Mouse (Mus musculus) MEL (cell line): Measurements from ENCODE around the gene Gramd4. TPM values are rescaled to one million over a fixed set of nuclear protein-coding genes. Genes with fewer than 3 reads are reported as not detected.

Experiments used
- DNase-seq: peaks from one replicate; pipeline ENCODE4 v3.0.0; 2011; ENCODE audit warnings: low read depth, low spot score
- H3K27ac ChIP-seq: 2 replicates; pipeline ENCODE4 v1.5.1; 2012; ENCODE audit warnings: low read depth, mild to moderate bottlenecking, control low read depth, low read length, moderate library complexity; ENCODE audit not compliant: control insufficient read depth
- H3K27me3 ChIP-seq, 2 experiments: fragments of 150-350 bp in 1 of 2; sonication (generic) in 1 of 2; 2 replicates each; pipeline ENCODE4 v1.6.1; 2012; ENCODE audit warnings: low read length in 2 of 2, mild to moderate bottlenecking in 2 of 2, improper control_type of control experiment in 1 of 2, moderate library complexity in 1 of 2; ENCODE audit not compliant: insufficient read depth in 2 of 2, control insufficient read depth in 1 of 2
- H3K36me3 ChIP-seq, 2 experiments: 2 replicates each; pipeline ENCODE4 v1.6.1; 2012 to 2014; ENCODE audit warnings: low read length in 2 of 2, improper control_type of control experiment in 1 of 2, inconsistent platforms in 1 of 2, mild to moderate bottlenecking in 1 of 2; ENCODE audit not compliant: insufficient read depth in 2 of 2, control insufficient read depth in 1 of 2
- H3K4me1 ChIP-seq, 2 experiments: fragments of 150-350 bp in 1 of 2; sonication (generic) in 1 of 2; 2 replicates each; pipeline ENCODE4 v1.6.1; 2012; ENCODE audit warnings: low read length in 2 of 2, improper control_type of control experiment in 1 of 2, mild to moderate bottlenecking in 1 of 2; ENCODE audit not compliant: insufficient read depth in 2 of 2, control insufficient read depth in 1 of 2
- H3K4me3 ChIP-seq, 2 experiments: fragments of 150-350 bp in 1 of 2; sonication (generic) in 1 of 2; 2 replicates each; pipeline ENCODE4 v1.5.1; 2012; ENCODE audit warnings: low read depth in 2 of 2, low read length in 2 of 2, mild to moderate bottlenecking in 2 of 2, moderate library complexity in 2 of 2, control low read depth in 1 of 2, improper control_type of control experiment in 1 of 2; ENCODE audit not compliant: control insufficient read depth in 1 of 2, insufficient read depth in 1 of 2
- H3K79me2 ChIP-seq: 2 replicates; pipeline ENCODE4 v1.6.1; 2012; ENCODE audit warnings: mild to moderate bottlenecking, low read length, moderate library complexity; ENCODE audit not compliant: control insufficient read depth, poor library complexity, insufficient read depth
- H3K9ac ChIP-seq: 2 replicates; pipeline ENCODE4 v1.6.1; 2012; ENCODE audit warnings: low read depth, mild to moderate bottlenecking, control low read depth, low read length, moderate library complexity; ENCODE audit not compliant: control insufficient read depth, poor library complexity, severe bottlenecking
- H3K9me3 ChIP-seq: fragments of 150-350 bp; sonication (generic); replicated peaks from 2 replicates; pipeline ENCODE4 v1.6.1; 2012; ENCODE audit warnings: mild to moderate bottlenecking, low read length, improper control_type of control experiment, moderate library complexity; ENCODE audit not compliant: insufficient read depth
- BHLHE40 ChIP-seq: IDR thresholded peaks from 2 replicates; pipeline ENCODE4 v1.6.1; 2012; ENCODE audit warnings: low read depth, mild to moderate bottlenecking, inconsistent platforms, low read length, improper control_type of control experiment, borderline replicate concordance
- CHD2 ChIP-seq: IDR thresholded peaks from 2 replicates; pipeline ENCODE4 v1.6.1; 2011; ENCODE audit warnings: low read length, improper control_type of control experiment
- CTCF ChIP-seq, 3 experiments: IDR thresholded peaks in 2 of 3; conservative IDR thresholded peaks in 1 of 3; 2 replicates each; pipeline ENCODE4 v1.5.1; 2011 to 2012; ENCODE audit warnings: low read length in 3 of 3, low read depth in 2 of 3, mild to moderate bottlenecking in 2 of 3, improper control_type of control experiment in 1 of 3, inconsistent platforms in 1 of 3, mixed read lengths in 1 of 3, moderate library complexity in 1 of 3; ENCODE audit not compliant: control insufficient read depth in 1 of 3, insufficient read depth in 1 of 3, poor library complexity in 1 of 3, severe bottlenecking in 1 of 3
- E2F4 ChIP-seq: IDR thresholded peaks from 2 replicates; pipeline ENCODE4 v1.6.1; 2011; ENCODE audit warnings: low read depth, low read length, improper control_type of control experiment, borderline replicate concordance
- ELF1 ChIP-seq: IDR thresholded peaks from 2 replicates; pipeline ENCODE4 v1.6.1; 2014; ENCODE audit warnings: low read depth, mild to moderate bottlenecking, inconsistent platforms, low read length, improper control_type of control experiment, moderate library complexity
- EP300 ChIP-seq, 2 experiments: IDR thresholded peaks; 2 replicates each; pipeline ENCODE4 v1.6.1; 2011; ENCODE audit warnings: improper control_type of control experiment in 2 of 2, low read length in 2 of 2, low read depth in 1 of 2, mild to moderate bottlenecking in 1 of 2
- ETS1 ChIP-seq: IDR thresholded peaks from 2 replicates; pipeline ENCODE4 v1.6.1; 2012; ENCODE audit warnings: low read depth, mild to moderate bottlenecking, inconsistent platforms, low read length, improper control_type of control experiment, moderate library complexity
- GABPA ChIP-seq: IDR thresholded peaks from 2 replicates; pipeline ENCODE4 v1.6.1; 2012; ENCODE audit warnings: low read depth, mild to moderate bottlenecking, inconsistent platforms, low read length, improper control_type of control experiment, moderate library complexity
- GATA1 ChIP-seq: IDR thresholded peaks from 2 replicates; pipeline ENCODE4 v1.6.1; 2011; ENCODE audit warnings: low read depth, low read length, improper control_type of control experiment
- HCFC1 ChIP-seq: IDR thresholded peaks from 2 replicates; pipeline ENCODE4 v1.6.1; 2012; ENCODE audit warnings: low read depth, mild to moderate bottlenecking, inconsistent platforms, low read length, improper control_type of control experiment, moderate library complexity
- JUND ChIP-seq: IDR thresholded peaks from 2 replicates; pipeline ENCODE4 v1.6.1; 2011; ENCODE audit warnings: low read depth, mild to moderate bottlenecking, improper control_type of control experiment, low read length
- KAT2A ChIP-seq: conservative IDR thresholded peaks from 2 replicates; pipeline ENCODE4 v1.6.1; 2012; ENCODE audit warnings: low read depth, low read length, improper control_type of control experiment, inconsistent platforms
- MAFK ChIP-seq: IDR thresholded peaks from 2 replicates; pipeline ENCODE4 v1.6.1; 2011; ENCODE audit warnings: low read depth, mild to moderate bottlenecking, low read length, improper control_type of control experiment, borderline replicate concordance
- MAX ChIP-seq: IDR thresholded peaks from 2 replicates; pipeline ENCODE4 v1.6.1; 2011; ENCODE audit warnings: low read length, improper control_type of control experiment
- MAZ ChIP-seq: IDR thresholded peaks from 2 replicates; pipeline ENCODE4 v1.6.1; 2012; ENCODE audit warnings: low read depth, mild to moderate bottlenecking, inconsistent platforms, low read length, improper control_type of control experiment
- MXI1 ChIP-seq: IDR thresholded peaks from 2 replicates; pipeline ENCODE4 v1.6.1; 2011; ENCODE audit warnings: mild to moderate bottlenecking, low read depth, low read length, improper control_type of control experiment
- MYB ChIP-seq: IDR thresholded peaks from 2 replicates; pipeline ENCODE4 v1.6.1; 2011; ENCODE audit warnings: mild to moderate bottlenecking, low read depth, low read length, improper control_type of control experiment
- MYC ChIP-seq: IDR thresholded peaks from 2 replicates; pipeline ENCODE4 v1.6.1; 2011; ENCODE audit warnings: low read depth, mild to moderate bottlenecking, low read length, improper control_type of control experiment, moderate library complexity
- NELFE ChIP-seq: IDR thresholded peaks from 2 replicates; pipeline ENCODE4 v1.6.1; 2011; ENCODE audit warnings: low read depth, low read length, improper control_type of control experiment
- NRF1 ChIP-seq: IDR thresholded peaks from 2 replicates; pipeline ENCODE4 v1.6.1; 2014; ENCODE audit warnings: low read depth, mild to moderate bottlenecking, inconsistent platforms, low read length, improper control_type of control experiment, moderate library complexity; ENCODE audit not compliant: poor library complexity, insufficient read depth, severe bottlenecking
- POLR2A ChIP-seq, 2 experiments: IDR thresholded peaks; 2 replicates each; pipeline ENCODE4 v1.6.1; 2011 to 2012; ENCODE audit warnings: low read length in 2 of 2, mild to moderate bottlenecking in 2 of 2, control low read depth in 1 of 2, improper control_type of control experiment in 1 of 2, low read depth in 1 of 2, moderate library complexity in 1 of 2; ENCODE audit not compliant: control insufficient read depth in 1 of 2, insufficient read depth in 1 of 2, poor library complexity in 1 of 2
- RAD21 ChIP-seq: IDR thresholded peaks from 2 replicates; pipeline ENCODE4 v1.6.1; 2011; ENCODE audit warnings: mild to moderate bottlenecking, low read depth, low read length, improper control_type of control experiment
- RCOR1 ChIP-seq: IDR thresholded peaks from 2 replicates; pipeline ENCODE4 v1.6.1; 2012; ENCODE audit warnings: low read depth, mild to moderate bottlenecking, inconsistent platforms, low read length, improper control_type of control experiment
- SMC3 ChIP-seq: IDR thresholded peaks from 2 replicates; pipeline ENCODE4 v1.6.1; 2011; ENCODE audit warnings: low read depth, low read length, improper control_type of control experiment
- TBP ChIP-seq: IDR thresholded peaks from 2 replicates; pipeline ENCODE4 v1.8.0; 2011; ENCODE audit warnings: low read depth, low read length, improper control_type of control experiment
- TCF12 ChIP-seq: IDR thresholded peaks from 2 replicates; pipeline ENCODE4 v1.6.1; 2014; ENCODE audit warnings: low read depth, mild to moderate bottlenecking, inconsistent platforms, low read length, improper control_type of control experiment, moderate library complexity
- UBTF ChIP-seq: IDR thresholded peaks from 2 replicates; pipeline ENCODE4 v1.6.1; 2012; ENCODE audit warnings: low read depth, mild to moderate bottlenecking, inconsistent platforms, low read length, improper control_type of control experiment, moderate library complexity, borderline replicate concordance; ENCODE audit not compliant: insufficient read depth
- USF1 ChIP-seq: IDR thresholded peaks from 2 replicates; pipeline ENCODE4 v1.6.1; 2014; ENCODE audit warnings: low read depth, mild to moderate bottlenecking, inconsistent platforms, low read length, improper control_type of control experiment, moderate library complexity
- ZC3H11A ChIP-seq: IDR thresholded peaks from 2 replicates; pipeline ENCODE4 v1.6.1; 2012; ENCODE audit warnings: low read depth, mild to moderate bottlenecking, inconsistent platforms, low read length, improper control_type of control experiment
- ZKSCAN1 ChIP-seq: IDR thresholded peaks from 2 replicates; pipeline ENCODE4 v1.6.1; 2012; ENCODE audit warnings: low read depth, mild to moderate bottlenecking, inconsistent platforms, low read length, improper control_type of control experiment, moderate library complexity
- ZMIZ1 ChIP-seq: IDR thresholded peaks from 2 replicates; pipeline ENCODE4 v1.6.1; 2012; ENCODE audit warnings: low read depth, mild to moderate bottlenecking, inconsistent platforms, low read length, improper control_type of control experiment, moderate library complexity
- ZNF384 ChIP-seq: IDR thresholded peaks from 2 replicates; pipeline ENCODE4 v1.6.1; 2012; ENCODE audit warnings: low read depth, mild to moderate bottlenecking, inconsistent platforms, low read length, improper control_type of control experiment
- polyA plus RNA-seq, 2 experiments: library from polyadenylated mRNA; stranded (reverse) in 1 of 2; unstranded in 1 of 2; fragments of >175 nt in 1 of 2; fragments of >200 nt in 1 of 2; gene quantifications; 2 replicates each; pipeline versions ENCODE4 v1.2.1 to v1.2.4; 2012; ENCODE audit warnings: low replicate concordance in 2 of 2, low read depth in 1 of 2; ENCODE audit not compliant: insufficient read length in 2 of 2, insufficient read depth in 1 of 2, missing spikeins in 1 of 2
- total RNA-seq: library from RNA; depleted of rRNA; stranded (reverse); fragments of 300-350 nt; gene quantifications from 2 replicates; pipeline ENCODE4 v1.2.3, GENCODE M21; 2012

The Gramd4 gene
- total and polyA plus RNA-seq, 3 experiments = 35.2 to 43.1 (median 38.0) TPM

DNA sequence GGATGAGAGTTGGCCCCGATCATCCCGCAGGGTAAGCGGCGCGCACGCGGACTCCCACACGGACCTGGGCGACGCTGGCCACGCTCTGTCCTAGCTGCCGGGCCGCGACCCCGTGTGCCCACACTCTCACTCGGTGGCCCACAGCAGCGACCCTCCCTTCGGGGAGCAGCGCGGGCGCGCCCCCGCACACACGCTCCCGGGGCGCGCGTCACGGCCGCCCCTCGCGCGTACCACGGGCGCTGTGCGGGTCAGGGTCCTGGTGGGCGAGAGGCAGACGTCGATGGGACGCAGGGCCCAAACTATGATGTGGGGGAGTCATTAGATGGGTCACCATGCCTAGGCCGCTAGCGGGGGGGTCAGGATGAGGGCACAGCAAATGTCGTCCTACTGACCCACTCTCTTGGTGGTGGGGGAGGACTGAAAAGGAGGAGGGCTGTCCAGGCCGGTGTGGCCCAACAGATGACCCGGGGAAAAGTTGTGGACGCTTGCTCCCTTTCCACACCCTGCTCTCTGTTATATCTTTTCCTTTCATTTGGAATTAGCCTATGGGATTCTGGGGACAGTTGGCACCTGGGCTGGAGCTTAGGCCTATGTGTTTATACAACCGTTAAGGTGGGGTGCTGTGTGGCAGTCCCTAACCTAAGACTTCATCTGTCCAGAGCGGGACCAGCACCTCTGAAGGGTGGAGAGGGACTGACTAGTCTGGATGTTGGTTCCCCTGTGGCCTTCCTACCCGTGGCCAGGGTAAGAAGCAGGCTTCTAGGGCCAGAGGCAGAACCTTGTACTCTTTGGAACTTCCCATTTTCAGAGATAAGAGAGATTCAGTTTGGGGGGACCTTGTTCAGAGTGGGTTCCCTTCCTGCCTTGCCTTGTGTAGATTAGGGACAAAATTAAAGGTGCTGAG lies 1.7 kb downstream of the Gramd4 start (continued):
- TF ChIP-seq MYB (peak; percentile 63; the same call in 1 of the 2 replicates), EP300 (IDR thresholded peaks at IDR 0.05; ENCODE audit: low read depth in 1 of 2, low read length in 2 of 2) (peak in 1 of 2 experiments; percentile 80; a peak in 2 of 4 replicates), POLR2A (IDR thresholded peaks at IDR 0.05; ENCODE audit: control insufficient read depth in 1 of 2, insufficient read depth in 1 of 2, low read depth in 1 of 2, low read length in 2 of 2, poor library complexity in 1 of 2) (peak; percentile 76 to 97)

DNA sequence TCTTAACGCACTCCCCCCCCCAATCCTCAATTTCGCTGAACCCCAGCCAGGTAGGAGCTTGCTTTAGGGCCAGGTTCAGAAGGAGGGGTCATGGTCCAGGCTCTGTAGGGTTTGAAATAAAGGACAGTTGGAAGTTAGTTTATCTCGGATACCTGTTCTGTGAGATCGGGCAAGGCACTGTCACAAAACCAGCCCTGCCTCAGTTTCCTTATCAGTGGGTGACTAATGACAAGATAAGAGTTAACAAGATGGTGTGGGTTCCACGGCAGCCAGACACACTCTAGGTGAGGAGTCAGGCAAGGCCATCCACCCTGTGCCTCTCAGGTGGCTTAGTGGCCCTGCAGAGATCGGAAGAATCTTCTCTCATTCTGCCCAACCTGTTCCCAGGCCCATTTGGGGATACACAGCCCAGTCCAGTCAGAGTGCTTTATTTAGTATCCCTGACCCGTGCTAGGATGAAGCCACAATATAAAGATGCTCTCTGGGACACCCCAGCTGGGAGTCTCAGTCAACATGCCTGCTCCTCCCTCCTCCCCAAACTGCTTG lies 2.4 kb downstream of the Gramd4 start:
- H3K9me3 ChIP-seq = no peaks in the 10 kb centered on the region
- H3K36me3 ChIP-seq = peaks cover 0 to 29% of the 10 kb centered on the region in 2 experiments; a peak in 2 of 4 replicates
- H3K4me1 ChIP-seq = peaks cover 4 to 34% of the 10 kb centered on the region in 2 experiments
- H3K79me2 ChIP-seq = peaks cover 57% of the 10 kb centered on the region
- peak overlapping the region; percentile 53 to 86 for H3K4me3 ChIP-seq
- peak overlapping the region; percentile 93 for H3K9ac ChIP-seq
- H3K27me3 ChIP-seq = no peaks in the 10 kb centered on the region
- DNase-seq = no peak
- H3K27ac ChIP-seq = peak overlapping the region; percentile 94
- TF ChIP-seq RAD21 = no peak
- no peak for TF ChIP-seq CTCF (IDR thresholded peaks at IDR 0.05 in 2 of 3, conservative IDR thresholded peaks at IDR 0.05 in 1 of 3; ENCODE audit: control insufficient read depth in 1 of 3, insufficient read depth in 1 of 3, low read depth in 2 of 3, low read length in 3 of 3, poor library complexity in 1 of 3, severe bottlenecking in 1 of 3)
- no peak for TF ChIP-seq MYC
- no peak for TF ChIP-seq ELF1
- no peak for TF ChIP-seq NELFE
- TF ChIP-seq SMC3 = no peak
- TF ChIP-seq MYB = peak; percentile 54
- TF ChIP-seq RCOR1 = peak; percentile 2; the same call in 1 of the 2 replicates
- no peak for TF ChIP-seq UBTF
- no peak for TF ChIP-seq JUND
- no peak for TF ChIP-seq ZC3H11A
- no peak for TF ChIP-seq USF1
- no peak for TF ChIP-seq ZKSCAN1
- TF ChIP-seq MAX = no peak
- TF ChIP-seq CHD2 = no peak
- TF ChIP-seq ETS1 = peak; percentile 7; the same call in 1 of the 2 replicates
- no peak for TF ChIP-seq GABPA
- TF ChIP-seq MAZ = 0 out of 2 replicates have a peak, but pooled peaks have one; percentile 2
- TF ChIP-seq POLR2A (IDR thresholded peaks at IDR 0.05; ENCODE audit: control insufficient read depth in 1 of 2, insufficient read depth in 1 of 2, low read depth in 1 of 2, low read length in 2 of 2, poor library complexity in 1 of 2) = no peak; a peak in 1 of 4 replicates
- TF ChIP-seq TCF12 = peak; percentile 38; the same call in 1 of the 2 replicates
- TF ChIP-seq NRF1 = peak; percentile 9; the same call in 1 of the 2 replicates
- no peak for TF ChIP-seq ZNF384
- TF ChIP-seq EP300 (IDR thresholded peaks at IDR 0.05; ENCODE audit: low read depth in 1 of 2, low read length in 2 of 2) = peak; percentile 71 to 73
- TF ChIP-seq TBP = no peak
- no peak for TF ChIP-seq ZMIZ1
- TF ChIP-seq MAFK = no peak
- no peak for TF ChIP-seq HCFC1
- no peak for TF ChIP-seq KAT2A
- TF ChIP-seq GATA1 = peak; percentile 64
- TF ChIP-seq BHLHE40 = no peak
- 0 out of 2 replicates have a peak, but pooled peaks have one; percentile 29 for TF ChIP-seq MXI1
- TF ChIP-seq E2F4 = no peak
